Mouse (Mus musculus) ES-Bruce4 (cell line): ENCODE measurements at regions not wholly inside any gene's neighbourhood (a gene's known extent, or its start where the extent isn't known, plus 50 kb on each side); places are given as distances from the start of the nearest gene placed in this dataset.

Source experiments
- H3K27ac ChIP-seq: 2 replicates; pipeline ENCODE4 v1.5.1; 2012; ENCODE audit warnings: low read length, inconsistent platforms; ENCODE audit not compliant: insufficient read depth
- H3K27me3 ChIP-seq: 2 replicates; pipeline ENCODE4 v1.6.1; 2012; ENCODE audit warnings: mild to moderate bottlenecking, low read length, inconsistent platforms; ENCODE audit not compliant: control insufficient read depth, poor library complexity, insufficient read depth, severe bottlenecking
- H3K36me3 ChIP-seq: 2 replicates; pipeline ENCODE4 v1.6.1; 2012; ENCODE audit warnings: inconsistent platforms, mild to moderate bottlenecking, low read length, moderate library complexity; ENCODE audit not compliant: control insufficient read depth, poor library complexity, insufficient read depth, severe bottlenecking
- H3K4me1 ChIP-seq: one replicate; pipeline ENCODE4 v1.8.1; 2011; ENCODE audit warnings: low read length; ENCODE audit not compliant: control insufficient read depth, insufficient read depth
- H3K4me3 ChIP-seq: 2 replicates; pipeline ENCODE4 v1.5.1; 2011; ENCODE audit warnings: low read depth, mild to moderate bottlenecking, low read length
- H3K9ac ChIP-seq: 2 replicates; pipeline ENCODE4 v1.6.1; 2012; ENCODE audit warnings: low read depth, mild to moderate bottlenecking, inconsistent platforms; ENCODE audit not compliant: poor library complexity, severe bottlenecking
- H3K9me3 ChIP-seq: replicated peaks from 2 replicates; pipeline ENCODE4 v1.6.1; 2012; ENCODE audit warnings: mild to moderate bottlenecking, low read length, inconsistent platforms; ENCODE audit not compliant: control insufficient read depth, poor library complexity, insufficient read depth, severe bottlenecking
- CTCF ChIP-seq: IDR thresholded peaks from one replicate; pipeline ENCODE4 v1.8.1; 2011; ENCODE audit warnings: low read depth, low read length
- EP300 ChIP-seq: IDR thresholded peaks from 2 replicates; pipeline ENCODE4 v1.6.1; 2011; ENCODE audit warnings: low read depth, low read length; ENCODE audit not compliant: insufficient read depth
- POLR2A ChIP-seq: IDR thresholded peaks from one replicate; pipeline ENCODE4 v1.8.1; 2011; ENCODE audit warnings: low read length; ENCODE audit not compliant: insufficient read depth

DNA sequence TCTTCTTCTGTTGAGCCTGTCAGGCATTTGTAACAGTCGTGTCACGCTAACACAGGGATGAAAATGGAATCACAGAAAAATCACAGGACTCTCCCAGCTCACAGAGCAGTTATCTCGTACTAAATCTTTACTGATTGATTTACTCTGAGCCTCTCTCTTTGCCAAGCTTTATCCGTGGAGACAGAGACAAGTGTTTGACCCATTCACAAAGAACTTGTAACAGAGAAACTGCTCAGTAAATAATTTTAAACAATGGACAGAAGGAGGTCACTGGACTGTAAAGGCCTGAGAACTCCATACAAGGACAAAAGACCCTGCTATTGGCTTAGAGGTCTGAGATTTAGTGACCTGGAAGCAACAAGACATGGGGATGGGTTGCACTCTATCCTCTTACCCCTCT is 66.5 kb downstream of the Nps start:
- Histone ChIP-seq H3K4me3 (no peak overlapping the region), H3K9me3 (no peaks in the 10 kb centered on the region), H3K4me1 (no peaks in the 10 kb centered on the region), H3K36me3 (no peaks in the 10 kb centered on the region), H3K9ac (no peak overlapping the region), H3K27ac (no peak overlapping the region), H3K27me3 (no peaks in the 10 kb centered on the region)
- TF ChIP-seq EP300 (no peak), POLR2A (no peak), CTCF (no peak)

DNA sequence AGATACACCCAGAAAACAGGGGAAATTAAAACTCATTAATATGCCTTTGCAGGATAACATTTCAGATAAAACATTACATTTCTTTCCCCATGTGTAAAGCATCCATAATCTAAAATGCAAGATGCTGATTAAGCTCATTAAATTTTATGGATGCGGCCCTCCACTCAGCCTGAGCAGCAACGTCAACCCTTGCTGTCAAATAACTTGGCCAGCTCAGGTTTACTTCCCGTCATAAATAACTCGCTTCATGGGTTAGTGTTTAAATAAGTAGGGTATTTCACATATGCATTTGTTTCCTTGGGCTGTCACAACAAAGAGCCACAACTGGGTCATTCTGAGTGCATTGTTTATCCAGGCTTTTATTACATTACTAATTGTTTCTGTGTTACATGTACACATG is 65.1 kb upstream of the Foxi2 start:
- Histone ChIP-seq H3K4me1 (no peaks in the 10 kb centered on the region), H3K9ac (no peak overlapping the region), H3K27me3 (no peaks in the 10 kb centered on the region; the same call in 1 of the 2 replicates), H3K27ac (no peak overlapping the region), H3K4me3 (no peak overlapping the region), H3K9me3 (no peaks in the 10 kb centered on the region), H3K36me3 (no peaks in the 10 kb centered on the region)
- TF ChIP-seq POLR2A (no peak), CTCF (no peak), EP300 (no peak)

DNA sequence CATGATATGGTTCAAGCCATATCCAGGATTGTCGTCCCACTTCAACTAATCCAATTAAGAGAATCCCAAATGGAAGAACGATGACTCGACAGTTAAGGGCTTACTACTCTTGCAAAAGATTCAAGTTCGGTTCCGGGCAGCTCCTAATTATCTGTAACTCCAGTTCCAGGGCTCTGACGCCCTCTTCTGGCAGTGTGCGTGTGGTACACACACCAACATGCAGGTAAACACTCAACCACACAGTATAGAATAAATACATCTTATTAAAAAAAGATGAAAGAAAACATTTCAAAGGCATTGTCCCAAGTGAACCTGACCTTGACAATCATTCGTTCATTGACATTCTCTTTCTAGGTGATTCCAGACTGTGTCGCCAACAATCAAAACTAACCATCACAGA is 63.4 kb upstream of the Foxi2 start:
- Histone ChIP-seq H3K27me3 (no peaks in the 10 kb centered on the region), H3K9me3 (no peaks in the 10 kb centered on the region), H3K36me3 (no peaks in the 10 kb centered on the region), H3K4me1 (no peaks in the 10 kb centered on the region), H3K27ac (no peak overlapping the region), H3K9ac (no peak overlapping the region), H3K4me3 (no peak overlapping the region)
- peak; percentile 57 for TF ChIP-seq CTCF
- TF ChIP-seq POLR2A = no peak

DNA sequence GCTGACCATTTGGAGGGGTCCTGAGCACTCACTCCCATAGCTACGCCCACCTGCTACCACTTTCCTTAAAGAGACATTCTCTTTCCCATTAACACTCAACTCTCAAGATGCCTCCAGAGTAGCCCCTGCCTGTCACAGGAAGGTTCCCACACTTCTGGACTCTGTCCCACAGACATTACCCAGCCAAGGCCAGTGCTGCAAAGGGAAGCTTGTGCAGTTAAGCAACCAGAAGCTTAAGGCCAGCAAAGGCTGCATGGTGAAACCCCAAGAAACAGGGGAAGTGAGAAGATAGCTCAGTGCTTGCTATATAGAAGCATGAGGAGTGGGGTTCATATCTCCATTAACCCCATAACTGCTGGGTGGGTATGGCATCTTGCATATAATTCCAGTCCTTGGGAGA is 52.3 kb upstream of the Foxi2 start:
- Histone ChIP-seq H3K9ac (no peak overlapping the region), H3K4me1 (no peaks in the 10 kb centered on the region), H3K27me3 (no peaks in the 10 kb centered on the region), H3K36me3 (no peaks in the 10 kb centered on the region), H3K27ac (no peak overlapping the region), H3K9me3 (no peaks in the 10 kb centered on the region), H3K4me3 (no peak overlapping the region)
- no peak for TF ChIP-seq EP300
- no peak for TF ChIP-seq POLR2A
- TF ChIP-seq CTCF = no peak
